Mouse (Mus musculus): ENCODE measurements around the gene Crb1. TPM values are rescaled to one million over a fixed set of nuclear protein-coding genes. Genes with fewer than 3 reads are reported as not detected.

Crb1 gene
- polyA plus RNA-seq, 1 experiment from 2014 or later, result 3.0 TPM

- Histone ChIP-seq H3K27ac (ENCODE audit: low read depth, low read length) (no peak overlapping the region), H3K36me3 (ENCODE audit: control insufficient read depth, insufficient read depth, low read length) (no peaks in the 10 kb centered on the region), H3K4me3 (ENCODE audit: low read depth, low read length) (no peak overlapping the region), H3K27me3 (ENCODE audit: control insufficient read depth, insufficient read depth, low read length) (no peaks in the 10 kb centered on the region), H3K4me1 (replicated peaks; ENCODE audit: control insufficient read depth, insufficient read depth, low read length) (no peaks in the 10 kb centered on the region), H3K9me3 (ENCODE audit: control insufficient read depth, low read length) (no peaks in the 10 kb centered on the region), H3K4me2 (replicated peaks; ENCODE audit: low read depth, low read length) (no peak overlapping the region), H3K9ac (ENCODE audit: low read depth, low read length) (no peak overlapping the region)
- 87% methylated on average over 6 of the region's 6 CpGs for WGBS
- DNase-seq (ENCODE audit: low spot score) (no peak), ATAC-seq (ENCODE audit: low FRiP score) (no peak)
These were observed 152.5 kb downstream of the Crb1 start for GRCm38 (mm10) chr1:139224309-139224949.

GRCm38 (mm10) chr1:139223804-139224203 is 153.1 kb downstream of the Crb1 start:
- no peak overlapping the region for H3K4me3 ChIP-seq (ENCODE audit: low read depth, low read length)
- no peaks in the 10 kb centered on the region for H3K9me3 ChIP-seq (ENCODE audit: control insufficient read depth, low read length)
- H3K9ac ChIP-seq (ENCODE audit: low read depth, low read length), result no peak overlapping the region
- no peaks in the 10 kb centered on the region for H3K4me1 ChIP-seq (replicated peaks; ENCODE audit: control insufficient read depth, insufficient read depth, low read length)
- 75% methylated on average over 4 of the region's 4 CpGs for WGBS
- ATAC-seq (ENCODE audit: low FRiP score) (no peak), DNase-seq (ENCODE audit: low spot score) (no peak)
- no peaks in the 10 kb centered on the region for H3K36me3 ChIP-seq (ENCODE audit: control insufficient read depth, insufficient read depth, low read length)
- H3K27ac ChIP-seq (ENCODE audit: low read depth, low read length), result no peak overlapping the region
- no peaks in the 10 kb centered on the region for H3K27me3 ChIP-seq (ENCODE audit: control insufficient read depth, insufficient read depth, low read length)
- no peak overlapping the region for H3K4me2 ChIP-seq (replicated peaks; ENCODE audit: low read depth, low read length)

DNA sequence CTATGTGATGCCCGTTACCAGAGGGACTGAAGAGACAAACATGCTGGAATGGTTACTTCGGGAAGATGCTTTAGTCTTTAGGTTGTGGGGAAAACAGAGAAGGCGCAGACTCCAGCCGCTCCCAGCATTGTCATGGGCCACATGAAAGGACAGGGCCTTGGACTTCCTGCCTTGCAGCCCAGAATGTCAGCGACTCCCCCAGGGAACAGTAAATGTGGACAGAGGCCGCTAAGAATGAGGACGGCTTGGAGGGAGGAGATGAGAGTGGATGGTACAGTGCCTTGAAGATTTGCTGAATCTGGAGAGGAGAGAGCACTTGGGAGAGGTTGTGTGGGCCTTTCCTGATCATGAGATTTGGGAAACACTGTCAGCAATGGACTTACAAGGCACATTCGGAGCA is 161.6 kb downstream of the Crb1 start:
- Histone ChIP-seq H3K4me2 (replicated peaks; ENCODE audit: low read depth, low read length) (no peak overlapping the region), H3K27ac (ENCODE audit: low read depth, low read length) (no peak overlapping the region), H3K9me3 (ENCODE audit: control insufficient read depth, low read length) (no peaks in the 10 kb centered on the region), H3K27me3 (ENCODE audit: control insufficient read depth, insufficient read depth, low read length) (no peaks in the 10 kb centered on the region), H3K9ac (ENCODE audit: low read depth, low read length) (no peak overlapping the region), H3K4me3 (ENCODE audit: low read depth, low read length) (no peak overlapping the region), H3K4me1 (replicated peaks; ENCODE audit: control insufficient read depth, insufficient read depth, low read length) (no peaks in the 10 kb centered on the region), H3K36me3 (ENCODE audit: control insufficient read depth, insufficient read depth, low read length) (no peaks in the 10 kb centered on the region)
- DNase-seq (ENCODE audit: low spot score) (no peak), ATAC-seq (ENCODE audit: low FRiP score) (no peak)
- WGBS, result 62% methylated on average over 8 of the region's 8 CpGs

GRCm38 (mm10) chr1:139210505-139210904 is 166.4 kb downstream of the Crb1 start:
- no peaks in the 10 kb centered on the region for H3K36me3 ChIP-seq (ENCODE audit: control insufficient read depth, insufficient read depth, low read length)
- ATAC-seq (ENCODE audit: low FRiP score) (no peak), DNase-seq (ENCODE audit: low spot score) (no peak)
- 0 out of 2 replicates have a peak, but pooled peaks cover 2% of the 10 kb centered on the region for H3K4me1 ChIP-seq (replicated peaks; ENCODE audit: control insufficient read depth, insufficient read depth, low read length)
- no peak overlapping the region for H3K4me3 ChIP-seq (ENCODE audit: low read depth, low read length)
- H3K27me3 ChIP-seq (ENCODE audit: control insufficient read depth, insufficient read depth, low read length), result no peaks in the 10 kb centered on the region
- H3K9ac ChIP-seq (ENCODE audit: low read depth, low read length), result no peak overlapping the region
- H3K9me3 ChIP-seq (ENCODE audit: control insufficient read depth, low read length), result no peaks in the 10 kb centered on the region
- H3K27ac ChIP-seq (ENCODE audit: low read depth, low read length), result no peak overlapping the region
- H3K4me2 ChIP-seq (replicated peaks; ENCODE audit: low read depth, low read length), result no peak overlapping the region
- WGBS, result 70% methylated on average over 4 of the region's 4 CpGs

- no peak overlapping the region for H3K27ac ChIP-seq (ENCODE audit: low read depth, low read length)
- 27% methylated on average over 7 of the region's 7 CpGs for WGBS
- DNase-seq (ENCODE audit: low spot score), result no peak
These were observed 167.1 kb downstream of the Crb1 start for GRCm38 (mm10) chr1:139209796-139210195.

DNA sequence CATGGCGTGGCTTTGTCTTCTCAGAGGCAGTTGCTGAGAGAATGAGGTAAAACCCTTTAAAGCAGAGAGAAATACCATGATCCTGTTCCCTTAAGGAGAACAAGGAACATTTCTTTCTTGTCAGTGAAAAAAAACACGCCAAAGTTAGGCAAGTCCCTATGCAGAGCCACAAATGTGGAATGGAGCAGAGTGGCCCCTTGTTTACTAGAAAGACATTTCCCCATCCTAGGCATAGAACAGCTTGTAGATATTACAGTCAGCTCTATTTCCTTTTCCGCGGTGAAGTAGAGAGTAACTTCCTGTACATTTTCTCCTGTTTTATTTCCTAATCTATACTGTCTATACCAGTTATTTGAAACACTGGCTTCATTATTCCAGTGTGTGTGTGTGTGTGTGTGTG is 170.6 kb downstream of the Crb1 start:
- 81% methylated on average over 4 of the region's 4 CpGs for WGBS
- Histone ChIP-seq H3K9me3 (ENCODE audit: control insufficient read depth, low read length) (no peaks in the 10 kb centered on the region), H3K4me2 (replicated peaks; ENCODE audit: low read depth, low read length) (no peak overlapping the region)

More at GRCm38 (mm10) chr1:139209796-139210195, 167.1 kb downstream of the Crb1 start:
- 0 out of 2 replicates have a peak, but pooled peaks cover 2% of the 10 kb centered on the region for H3K4me1 ChIP-seq (replicated peaks; ENCODE audit: control insufficient read depth, insufficient read depth, low read length)
- no peak overlapping the region for H3K9ac ChIP-seq (ENCODE audit: low read depth, low read length)
- no peaks in the 10 kb centered on the region for H3K27me3 ChIP-seq (ENCODE audit: control insufficient read depth, insufficient read depth, low read length)
- no peaks in the 10 kb centered on the region for H3K9me3 ChIP-seq (ENCODE audit: control insufficient read depth, low read length)
- no peaks in the 10 kb centered on the region for H3K36me3 ChIP-seq (ENCODE audit: control insufficient read depth, insufficient read depth, low read length)
- H3K4me3 ChIP-seq (ENCODE audit: low read depth, low read length), result no peak overlapping the region
- peak; percentile 61 for ATAC-seq (ENCODE audit: low FRiP score)
- no peak overlapping the region for H3K4me2 ChIP-seq (replicated peaks; ENCODE audit: low read depth, low read length)

GRCm38 (mm10) chr1:139203026-139203425 is 173.9 kb downstream of the Crb1 start:
- H3K4me1 ChIP-seq (replicated peaks; ENCODE audit: control insufficient read depth, insufficient read depth, low read length), result no peaks in the 10 kb centered on the region

More for the DNA sequence above, 170.6 kb downstream of the Crb1 start:
- H3K36me3 ChIP-seq (ENCODE audit: control insufficient read depth, insufficient read depth, low read length), result no peaks in the 10 kb centered on the region
- H3K27ac ChIP-seq (ENCODE audit: low read depth, low read length), result no peak overlapping the region
- H3K9ac ChIP-seq (ENCODE audit: low read depth, low read length), result no peak overlapping the region
- DNase-seq (ENCODE audit: low spot score) (no peak), ATAC-seq (ENCODE audit: low FRiP score) (no peak)
- H3K4me1 ChIP-seq (replicated peaks; ENCODE audit: control insufficient read depth, insufficient read depth, low read length), result 0 out of 2 replicates have a peak, but pooled peaks cover 2% of the 10 kb centered on the region
- H3K4me3 ChIP-seq (ENCODE audit: low read depth, low read length), result no peak overlapping the region
- no peaks in the 10 kb centered on the region for H3K27me3 ChIP-seq (ENCODE audit: control insufficient read depth, insufficient read depth, low read length)

DNA sequence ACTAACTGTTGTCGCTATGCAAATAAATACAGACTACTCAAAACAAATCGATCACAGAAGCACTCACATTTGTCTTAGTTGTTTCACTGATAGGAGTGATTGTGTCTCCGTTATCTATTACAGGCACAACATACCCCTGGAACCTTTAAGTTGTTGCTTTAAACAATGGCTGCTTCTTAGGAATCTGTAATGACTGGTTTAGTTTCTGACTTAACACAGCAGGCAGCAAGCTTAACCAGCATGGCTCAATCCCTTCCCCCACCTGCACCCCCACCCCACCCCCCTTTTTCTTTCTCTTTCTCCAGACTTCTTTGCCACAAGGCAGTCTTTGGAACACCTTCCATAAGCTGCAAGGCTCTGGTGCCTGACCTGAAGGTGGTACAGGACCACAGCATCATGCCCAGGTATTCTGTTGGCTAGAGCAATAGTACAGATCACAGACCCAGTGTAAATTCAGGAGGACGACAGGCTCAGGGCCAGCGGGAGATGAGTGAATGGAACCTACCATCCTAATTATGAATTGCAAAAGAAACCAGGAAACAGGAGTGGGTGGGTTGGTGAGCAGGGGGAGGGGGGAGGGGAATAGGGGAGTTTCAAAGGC is 182.4 kb downstream of the Crb1 start:
- Histone ChIP-seq H3K4me1 (replicated peaks; ENCODE audit: control insufficient read depth, insufficient read depth, low read length) (no peaks in the 10 kb centered on the region), H3K4me2 (replicated peaks; ENCODE audit: low read depth, low read length) (no peak overlapping the region), H3K9me3 (ENCODE audit: control insufficient read depth, low read length) (no peaks in the 10 kb centered on the region), H3K4me3 (ENCODE audit: low read depth, low read length) (no peak overlapping the region), H3K27me3 (ENCODE audit: control insufficient read depth, insufficient read depth, low read length) (no peaks in the 10 kb centered on the region), H3K27ac (ENCODE audit: low read depth, low read length) (no peak overlapping the region), H3K36me3 (ENCODE audit: control insufficient read depth, insufficient read depth, low read length) (no peaks in the 10 kb centered on the region), H3K9ac (ENCODE audit: low read depth, low read length) (no peak overlapping the region)
- ATAC-seq (ENCODE audit: low FRiP score) (no peak), DNase-seq (ENCODE audit: low spot score) (no peak)
- 20% methylated on average over 5 of the region's 5 CpGs for WGBS

More at GRCm38 (mm10) chr1:139203026-139203425, 173.9 kb downstream of the Crb1 start:
- WGBS, result 85% methylated on average over 5 of the region's 5 CpGs
- H3K4me3 ChIP-seq (ENCODE audit: low read depth, low read length), result no peak overlapping the region
- no peak overlapping the region for H3K27ac ChIP-seq (ENCODE audit: low read depth, low read length)
- no peak overlapping the region for H3K4me2 ChIP-seq (replicated peaks; ENCODE audit: low read depth, low read length)
- H3K27me3 ChIP-seq (ENCODE audit: control insufficient read depth, insufficient read depth, low read length), result no peaks in the 10 kb centered on the region
- no peak overlapping the region for H3K9ac ChIP-seq (ENCODE audit: low read depth, low read length)
- no peak for ATAC-seq (ENCODE audit: low FRiP score)
- no peaks in the 10 kb centered on the region for H3K9me3 ChIP-seq (ENCODE audit: control insufficient read depth, low read length)
- DNase-seq (ENCODE audit: low spot score), result no peak
- H3K36me3 ChIP-seq (ENCODE audit: control insufficient read depth, insufficient read depth, low read length), result no peaks in the 10 kb centered on the region

DNA sequence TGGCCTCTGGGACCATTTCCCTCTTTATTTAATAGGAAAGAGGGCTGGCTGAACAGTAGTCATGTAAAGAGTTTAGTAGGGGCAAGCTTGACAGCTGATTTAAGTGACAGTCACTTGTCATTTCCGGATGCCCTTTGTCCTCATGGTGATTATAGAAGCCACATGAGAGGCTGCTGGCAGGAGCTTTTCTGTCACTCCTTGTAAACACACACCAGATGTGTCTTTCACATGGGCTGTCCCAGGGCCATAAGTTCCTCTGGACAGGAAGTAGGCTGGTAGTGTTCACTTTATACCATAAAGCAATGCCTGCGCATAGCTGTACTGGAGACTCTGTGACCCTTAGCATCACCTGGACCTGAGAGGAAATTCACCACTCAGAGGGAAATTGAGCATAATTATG is 182.9 kb downstream of the Crb1 start:
- ATAC-seq (ENCODE audit: low FRiP score), result 0 out of 2 replicates have a peak, but pooled peaks have one; percentile 53
- no peaks in the 10 kb centered on the region for H3K27me3 ChIP-seq (ENCODE audit: control insufficient read depth, insufficient read depth, low read length)
- H3K4me2 ChIP-seq (replicated peaks; ENCODE audit: low read depth, low read length), result no peak overlapping the region
- H3K4me1 ChIP-seq (replicated peaks; ENCODE audit: control insufficient read depth, insufficient read depth, low read length), result no peaks in the 10 kb centered on the region
- DNase-seq (ENCODE audit: low spot score), result no peak
- no peak overlapping the region for H3K27ac ChIP-seq (ENCODE audit: low read depth, low read length)
- no peak overlapping the region for H3K9ac ChIP-seq (ENCODE audit: low read depth, low read length)
- no peaks in the 10 kb centered on the region for H3K9me3 ChIP-seq (ENCODE audit: control insufficient read depth, low read length)
- H3K36me3 ChIP-seq (ENCODE audit: control insufficient read depth, insufficient read depth, low read length), result no peaks in the 10 kb centered on the region
- H3K4me3 ChIP-seq (ENCODE audit: low read depth, low read length), result no peak overlapping the region
- WGBS, result 53% methylated on average over 2 of the region's 2 CpGs

Measured in hindbrain, embryonic 11.5 days (tissue).